Mouse (Mus musculus) heart, postnatal 14 days (tissue): Measurements from ENCODE around the gene Tmem86b. TPM values are rescaled to one million over a fixed set of nuclear protein-coding genes. Genes with fewer than 3 reads are reported as not detected.

Source experiments
- DNase-seq, 2 experiments: peaks; one replicate each; pipeline ENCODE4 v3.0.0; 2021 to 2022
- intact Hi-C: fragments of 180-260 bp; cut with DNase I; formaldehyde crosslinking; loops from one replicate; pipeline ENCODE4 v1.15.1; 2025
- total RNA-seq, 2 experiments: library from RNA; stranded (reverse); gene quantifications; 2 replicates each; pipeline ENCODE4 v1.2.3; 2021

Tmem86b gene
- total RNA-seq, 2 experiments from 2014 or later: 6.8 to 7.4 TPM

- no peak for DNase-seq
- intact Hi-C loops: no loop called here
These were observed 21.5 kb upstream of the Tmem86b start for GRCm38 (mm10) chr7:4652726-4653125.

- DNase-seq: no peak
- intact Hi-C loops: no loop called here
These were observed 20.4 kb upstream of the Tmem86b start for GRCm38 (mm10) chr7:4651581-4651980.

GRCm38 (mm10) chr7:4647992-4648391 is 16.8 kb upstream of the Tmem86b start:
- no peak for DNase-seq
- intact Hi-C loops: no loop called here

GRCm38 (mm10) chr7:4647291-4647690 is 16.1 kb upstream of the Tmem86b start:
- peak; percentile 30 to 35 for DNase-seq
- intact Hi-C loops: no loop called here

- intact Hi-C loops: no loop called here
- no peak for DNase-seq
These were observed 15.6 kb upstream of the Tmem86b start for GRCm38 (mm10) chr7:4646806-4647205.

- no peak for DNase-seq
- intact Hi-C loops: no loop called here
These were observed 12.0 kb upstream of the Tmem86b start for GRCm38 (mm10) chr7:4643225-4643624.

- no peak for DNase-seq
- intact Hi-C loops: no loop called here
These were observed 10.7 kb upstream of the Tmem86b start for GRCm38 (mm10) chr7:4641956-4642355.

- no peak for DNase-seq
- intact Hi-C loops: no loop called here
These were observed 9.9 kb upstream of the Tmem86b start for GRCm38 (mm10) chr7:4641155-4641554.

- no peak for DNase-seq
- intact Hi-C loops: no loop called here
These were observed 5.0 kb upstream of the Tmem86b start for GRCm38 (mm10) chr7:4636179-4636578.

GRCm38 (mm10) chr7:4630198-4630597 is 1.0 kb downstream of the Tmem86b start:
- intact Hi-C loops: no loop called here
- DNase-seq: no peak

GRCm38 (mm10) chr7:4629586-4629985 is 1.6 kb downstream of the Tmem86b start:
- intact Hi-C loops: loop anchor here (10.0 kb wide), 1 partner anchor 315 kb away; no protein-coding TSS in a partner anchor
- no peak for DNase-seq

- intact Hi-C loops: loop anchor here (2.0 to 10.0 kb wide), 2 partner anchors 181 to 319 kb away; no protein-coding TSS in a partner anchor
- DNase-seq: no peak
These were observed 5.3 kb downstream of the Tmem86b start for GRCm38 (mm10) chr7:4625928-4626327.

- intact Hi-C loops: loop anchor here (2.0 to 10.0 kb wide), 3 partner anchors 168 to 320 kb away; partner anchors contain the start of gene Rpl28
- DNase-seq: no peak
These were observed 6.9 kb downstream of the Tmem86b start for GRCm38 (mm10) chr7:4624343-4624742.

- intact Hi-C loops: loop anchor here (2.0 to 10.0 kb wide), 3 partner anchors 169 to 321 kb away; partner anchors contain the start of gene Rpl28
- DNase-seq: peak; percentile 43 to 58
These were observed 7.6 kb downstream of the Tmem86b start for GRCm38 (mm10) chr7:4623544-4624189.

GRCm38 (mm10) chr7:4619979-4620378 is 11.2 kb downstream of the Tmem86b start:
- DNase-seq: peak; percentile 51 to 64
- intact Hi-C loops: loop anchor here (5.0 to 10.0 kb wide), 2 partner anchors 172 to 325 kb away; partner anchors contain the start of gene Rpl28

- DNase-seq: no peak
- intact Hi-C loops: no loop called here
These were observed 17.4 kb downstream of the Tmem86b start for GRCm38 (mm10) chr7:4613740-4614403.

GRCm38 (mm10) chr7:4612956-4613355 is 18.3 kb downstream of the Tmem86b start:
- no peak for DNase-seq
- intact Hi-C loops: no loop called here

- intact Hi-C loops: no loop called here
- no peak for DNase-seq
These were observed 18.8 kb downstream of the Tmem86b start for GRCm38 (mm10) chr7:4612386-4612785.

- intact Hi-C loops: no loop called here
- no peak for DNase-seq
These were observed 19.3 kb downstream of the Tmem86b start for GRCm38 (mm10) chr7:4611921-4612341.

- DNase-seq: no peak
- intact Hi-C loops: no loop called here
These were observed 19.7 kb downstream of the Tmem86b start for GRCm38 (mm10) chr7:4611511-4611910.

- intact Hi-C loops: no loop called here
- no peak for DNase-seq
These were observed 23.2 kb downstream of the Tmem86b start for GRCm38 (mm10) chr7:4608002-4608401.

GRCm38 (mm10) chr7:4603873-4604272 is 27.3 kb downstream of the Tmem86b start, which contains the start of gene Ptprh:
TSS of gene Ptprh (minus strand) at chr7:4604041.
- no peak for DNase-seq
- intact Hi-C loops: no loop called here
